Comparison of ENCODE assay signal across 10 mouse cellular contexts in genomic region chr13:52268279-52268678, GRCm38 (mm10).
DNase-seq lines count a peak whose midpoint lies in the region; ATAC-seq and TF ChIP-seq lines count a peak whose summit lies in the region.
"Had no signal": no experiment of that assay in that cellular context is flagged by ENCODE, and none has a peak within 500 bp of the region (broad histone marks: within the 10 kb centered on the region; RNA-seq: fewer than 3 reads in every experiment).

No protein-coding gene starts in this region.

- peak; percentile 39 to 40 for DNase-seq in heart, adult 18-20 months
- no peak for DNase-seq in heart, adult 9 months (ENCODE audit: low spot score in 2 of 2)
- peak; percentile 61 for DNase-seq in lung, embryonic 14.5 days
- DNase-seq in lung, postnatal 10 days, result no peak
- DNase-seq in MN1 (ENCODE audit: low spot score), result peak; percentile 60
- no peak for DNase-seq in adrenal gland, postnatal 14 days
- DNase-seq: cerebellum, postnatal 36 days had no signal

- no peak overlapping the region for H3K4me3 ChIP-seq in lung, embryonic 14.5 days (ENCODE audit: low read depth, low read length)

- no peak for TF ChIP-seq CTCF in lung, embryonic 14.5 days (IDR thresholded peaks at IDR 0.05; ENCODE audit: low read depth)

- no peaks in the 10 kb centered on the region for H3K36me3 ChIP-seq in lung, embryonic 14.5 days (ENCODE audit: insufficient read depth)

- no peak overlapping the region for H3K27ac ChIP-seq in lung, embryonic 14.5 days (ENCODE audit: low read depth)
- H3K27ac ChIP-seq: liver, embryonic 14.5 days had no signal

- no peaks in the 10 kb centered on the region for H3K9me3 ChIP-seq in lung, embryonic 14.5 days (ENCODE audit: low read depth, low read length)

- H3K9ac ChIP-seq in lung, embryonic 14.5 days, result no peak overlapping the region
- H3K9ac ChIP-seq: liver, embryonic 14.5 days had no signal

- ATAC-seq in lung, embryonic 14.5 days (ENCODE audit: insufficient read depth), result no peak
- peak; percentile 56 for ATAC-seq in megakaryocyte, adult 5-6 weeks (ENCODE audit: poor library complexity, severe bottlenecking)

- no peaks in the 10 kb centered on the region for H3K27me3 ChIP-seq in lung, embryonic 14.5 days (ENCODE audit: insufficient read depth, low read length)
- H3K27me3 ChIP-seq: CH12.LX had no signal

- WGBS in lung, embryonic 14.5 days, result 33% methylated on average over 6 of the region's 6 CpGs

- H3K4me2 ChIP-seq in lung, embryonic 14.5 days, result no peak overlapping the region

- H3K4me1 ChIP-seq in lung, embryonic 14.5 days (ENCODE audit: insufficient read depth), result no peaks in the 10 kb centered on the region

Comparison
In these comparisons a context has a peak if more than half of its experiments do, and no peak if none do; other contexts are left out.
1. DNase-seq: peak in heart, adult 18-20 months (2 of 2), lung, embryonic 14.5 days (single experiment) and MN1 (single experiment); none in heart, adult 9 months (0 of 2), lung, postnatal 10 days (single experiment) and adrenal gland, postnatal 14 days (single experiment).